Mouse (Mus musculus) large intestine, adult 2 months (tissue): ENCODE data around the gene Capn3. TPM values are rescaled to one million over a fixed set of nuclear protein-coding genes. Genes with fewer than 3 reads are reported as not detected.

Experiments used
- DNase-seq: peaks from one replicate; pipeline ENCODE4 v3.0.0-alpha.2; 2012; ENCODE audit warnings: low read depth, low spot score
- WGBS: fragments of 180-500 bp; shearing (Covaris S2); methylation state at CpG from one replicate; pipeline ENCODE4 v1.1.7; 2018; 5-methylcytosine and 5-hydroxymethylcytosine counted together
- polyA plus RNA-seq: library from polyadenylated mRNA; depleted of rRNA; stranded (reverse); fragments of >200 nt; gene quantifications from 2 replicates; pipeline ENCODE4 v1.2.3, GENCODE M21; 2012; rRNA removed

Gene Capn3
- polyA plus RNA-seq, 1 experiment: 0.99 TPM

- 6% methylated on average over 1 of the region's 1 CpGs for WGBS
- no peak for DNase-seq
Observed at GRCm38 (mm10) chr2:120539778-120540208, 84.0 kb downstream of the Capn3 start.

- 93% methylated on average over 2 of the region's 2 CpGs for WGBS
- DNase-seq: no peak
Observed at GRCm38 (mm10) chr2:120544732-120545131, 88.9 kb downstream of the Capn3 start.

Other genes starting within 250 kb of the Capn3 start
- gene Pla2g4e, start 210.7 kb upstream of the Capn3 start, polyA plus RNA-seq: 0.05 TPM in 1 of 2 replicates, not detected in the other
- not detected in 2 replicates for gene Pla2g4d, start 166.8 kb upstream of the Capn3 start, polyA plus RNA-seq
- gene Pla2g4f, start 141.9 kb upstream of the Capn3 start, polyA plus RNA-seq: 0.21 and 0.22 TPM in 2 replicates
- 12.5 and 19.4 TPM in 2 replicates for gene Vps39, start 102.9 kb upstream of the Capn3 start, polyA plus RNA-seq
- gene Ganc, start 52.1 kb upstream of the Capn3 start, polyA plus RNA-seq: 7.4 and 15.0 TPM in 2 replicates
- gene Tmem87a, start 51.9 kb upstream of the Capn3 start, polyA plus RNA-seq: 8.1 and 10.3 TPM in 2 replicates
- gene Zfp106, start 107.8 kb downstream of the Capn3 start, polyA plus RNA-seq: 27.4 and 58.3 TPM in 2 replicates
- gene Snap23, start 111.7 kb downstream of the Capn3 start, polyA plus RNA-seq: 7.1 and 10.1 TPM in 2 replicates
- 2.8 and 4.3 TPM in 2 replicates for gene Haus2, start 153.4 kb downstream of the Capn3 start, polyA plus RNA-seq
- gene Lrrc57, start 153.5 kb downstream of the Capn3 start, polyA plus RNA-seq: 8.8 and 13.8 TPM in 2 replicates
- 1.9 and 3.8 TPM in 2 replicates for gene Stard9, start 173.1 kb downstream of the Capn3 start, polyA plus RNA-seq